Mouse (Mus musculus): ENCODE data around the gene Cdkl5. TPM values are rescaled to one million over a fixed set of nuclear protein-coding genes. Genes with fewer than 3 reads are reported as not detected.

Gene Cdkl5
- 0.25 TPM for polyA plus RNA-seq (2012; fragmentation: generic; extraction: Trizol)
- long read RNA-seq, experiment 1 = 0 reads
- long read RNA-seq, experiment 2 = 0 reads

GRCm38 (mm10) chrX:160994543-160995121, at the start of gene Cdkl5:
Gene Cdkl5, minus strand, starts transcription at chrX:160994704.
- H3K36me3 ChIP-seq (ENCODE audit: control insufficient read depth, insufficient read depth) = no peaks in the 10 kb centered on the region
- H3K79me2 ChIP-seq (ENCODE audit: control insufficient read depth, insufficient read depth) = no peaks in the 10 kb centered on the region
- H3K4me3 ChIP-seq (ENCODE audit: insufficient read depth, poor library complexity, severe bottlenecking) = peak within 1 kb of the TSS; percentile 34
- H3K79me3 ChIP-seq (ENCODE audit: low read depth) = no peaks in the 10 kb centered on the region
- TF ChIP-seq MYOD1 (IDR thresholded peaks at IDR 0.05; ENCODE audit: control insufficient read depth, insufficient read length, low read depth) = no peak
- TF ChIP-seq USF1 (IDR thresholded peaks at IDR 0.05; ENCODE audit: low read depth) = no peak
- no peak for TF ChIP-seq CTCF (IDR thresholded peaks at IDR 0.05; ENCODE audit: control insufficient read depth, insufficient read depth, insufficient read length)
- TF ChIP-seq FOSL1 (IDR thresholded peaks at IDR 0.05; ENCODE audit: insufficient read depth, low read length, poor library complexity, severe bottlenecking) = no peak
- no peak for TF ChIP-seq MYOG (IDR thresholded peaks at IDR 0.05; ENCODE audit: control insufficient read depth, extremely low read depth, insufficient read length)
- TF ChIP-seq MAX (IDR thresholded peaks at IDR 0.05) = no peak
- TF ChIP-seq CEBPB (IDR thresholded peaks at IDR 0.05; ENCODE audit: low read depth) = no peak
- peak within 1 kb of the TSS; percentile 30 for H3ac ChIP-seq (ENCODE audit: control insufficient read depth, insufficient read length, low read depth)
- no peaks in the 10 kb centered on the region for H3K27me3 ChIP-seq (ENCODE audit: control insufficient read depth, insufficient read depth, insufficient read length)

- Histone ChIP-seq H3K4me3 (ENCODE audit: insufficient read depth, poor library complexity, severe bottlenecking) (no peak overlapping the region), H3K36me3 (ENCODE audit: control insufficient read depth, insufficient read depth) (no peaks in the 10 kb centered on the region), H3K27me3 (ENCODE audit: control insufficient read depth, insufficient read depth, insufficient read length) (no peaks in the 10 kb centered on the region), H3K79me2 (ENCODE audit: control insufficient read depth, insufficient read depth) (no peaks in the 10 kb centered on the region), H3ac (ENCODE audit: control insufficient read depth, insufficient read length, low read depth) (no peak overlapping the region), H3K79me3 (ENCODE audit: low read depth) (no peaks in the 10 kb centered on the region)
- TF ChIP-seq MYOG (IDR thresholded peaks at IDR 0.05; ENCODE audit: control insufficient read depth, extremely low read depth, insufficient read length) (no peak), CTCF (IDR thresholded peaks at IDR 0.05; ENCODE audit: control insufficient read depth, insufficient read depth, insufficient read length) (peak; percentile 1), MAX (IDR thresholded peaks at IDR 0.05) (no peak), FOSL1 (IDR thresholded peaks at IDR 0.05; ENCODE audit: insufficient read depth, low read length, poor library complexity, severe bottlenecking) (no peak)
Measured at GRCm38 (mm10) chrX:161033235-161033803, 38.8 kb upstream of the Cdkl5 start.

- Histone ChIP-seq H3K79me3 (ENCODE audit: low read depth) (no peaks in the 10 kb centered on the region), H3K79me2 (ENCODE audit: control insufficient read depth, insufficient read depth) (no peaks in the 10 kb centered on the region), H3K27me3 (ENCODE audit: control insufficient read depth, insufficient read depth, insufficient read length) (no peaks in the 10 kb centered on the region), H3K4me3 (ENCODE audit: insufficient read depth, poor library complexity, severe bottlenecking) (no peak overlapping the region), H3ac (ENCODE audit: control insufficient read depth, insufficient read length, low read depth) (no peak overlapping the region), H3K36me3 (ENCODE audit: control insufficient read depth, insufficient read depth) (no peaks in the 10 kb centered on the region)
- TF ChIP-seq CTCF (IDR thresholded peaks at IDR 0.05; ENCODE audit: control insufficient read depth, insufficient read depth, insufficient read length) = no peak
- no peak for TF ChIP-seq CEBPB (IDR thresholded peaks at IDR 0.05; ENCODE audit: low read depth)
- TF ChIP-seq MYOG (IDR thresholded peaks at IDR 0.05; ENCODE audit: control insufficient read depth, extremely low read depth, insufficient read length) = no peak
- no peak for TF ChIP-seq USF1 (IDR thresholded peaks at IDR 0.05; ENCODE audit: low read depth)
- TF ChIP-seq FOSL1 (IDR thresholded peaks at IDR 0.05; ENCODE audit: insufficient read depth, low read length, poor library complexity, severe bottlenecking) = no peak
- no peak for TF ChIP-seq MYOD1 (IDR thresholded peaks at IDR 0.05; ENCODE audit: control insufficient read depth, insufficient read length, low read depth)
- TF ChIP-seq MAX (IDR thresholded peaks at IDR 0.05) = no peak
Measured at GRCm38 (mm10) chrX:161032423-161032822, 37.9 kb upstream of the Cdkl5 start.

- H3K4me3 ChIP-seq (ENCODE audit: insufficient read depth, poor library complexity, severe bottlenecking) = no peak overlapping the region
Measured at GRCm38 (mm10) chrX:161030233-161030632, 35.7 kb upstream of the Cdkl5 start.

GRCm38 (mm10) chrX:161024475-161024874, 30.0 kb upstream of the Cdkl5 start:
- H3K79me3 ChIP-seq (ENCODE audit: low read depth) = no peaks in the 10 kb centered on the region
- no peaks in the 10 kb centered on the region for H3K27me3 ChIP-seq (ENCODE audit: control insufficient read depth, insufficient read depth, insufficient read length)
- no peaks in the 10 kb centered on the region for H3K36me3 ChIP-seq (ENCODE audit: control insufficient read depth, insufficient read depth)
- H3K4me3 ChIP-seq (ENCODE audit: insufficient read depth, poor library complexity, severe bottlenecking) = no peak overlapping the region
- no peak for TF ChIP-seq FOSL1 (IDR thresholded peaks at IDR 0.05; ENCODE audit: insufficient read depth, low read length, poor library complexity, severe bottlenecking)
- TF ChIP-seq CEBPB (IDR thresholded peaks at IDR 0.05; ENCODE audit: low read depth) = no peak
- TF ChIP-seq USF1 (IDR thresholded peaks at IDR 0.05; ENCODE audit: low read depth) = no peak
- TF ChIP-seq MYOD1 (IDR thresholded peaks at IDR 0.05; ENCODE audit: control insufficient read depth, insufficient read length, low read depth) = no peak
- no peak overlapping the region for H3ac ChIP-seq (ENCODE audit: control insufficient read depth, insufficient read length, low read depth)
- no peaks in the 10 kb centered on the region for H3K79me2 ChIP-seq (ENCODE audit: control insufficient read depth, insufficient read depth)

More at GRCm38 (mm10) chrX:161030233-161030632, 35.7 kb upstream of the Cdkl5 start:
- Histone ChIP-seq H3K27me3 (ENCODE audit: control insufficient read depth, insufficient read depth, insufficient read length) (no peaks in the 10 kb centered on the region), H3K36me3 (ENCODE audit: control insufficient read depth, insufficient read depth) (no peaks in the 10 kb centered on the region), H3K79me3 (ENCODE audit: low read depth) (no peaks in the 10 kb centered on the region), H3K79me2 (ENCODE audit: control insufficient read depth, insufficient read depth) (no peaks in the 10 kb centered on the region), H3ac (ENCODE audit: control insufficient read depth, insufficient read length, low read depth) (no peak overlapping the region)
- TF ChIP-seq USF1 (IDR thresholded peaks at IDR 0.05; ENCODE audit: low read depth) (no peak), CTCF (IDR thresholded peaks at IDR 0.05; ENCODE audit: control insufficient read depth, insufficient read depth, insufficient read length) (no peak), CEBPB (IDR thresholded peaks at IDR 0.05; ENCODE audit: low read depth) (no peak)

GRCm38 (mm10) chrX:161021548-161021947, 27.0 kb upstream of the Cdkl5 start:
- no peak for TF ChIP-seq USF1 (IDR thresholded peaks at IDR 0.05; ENCODE audit: low read depth)
- no peak for TF ChIP-seq CTCF (IDR thresholded peaks at IDR 0.05; ENCODE audit: control insufficient read depth, insufficient read depth, insufficient read length)
- TF ChIP-seq FOSL1 (IDR thresholded peaks at IDR 0.05; ENCODE audit: insufficient read depth, low read length, poor library complexity, severe bottlenecking) = no peak
- no peak for TF ChIP-seq MYOD1 (IDR thresholded peaks at IDR 0.05; ENCODE audit: control insufficient read depth, insufficient read length, low read depth)
- TF ChIP-seq CEBPB (IDR thresholded peaks at IDR 0.05; ENCODE audit: low read depth) = no peak
- no peak for TF ChIP-seq MYOG (IDR thresholded peaks at IDR 0.05; ENCODE audit: control insufficient read depth, extremely low read depth, insufficient read length)
- TF ChIP-seq MAX (IDR thresholded peaks at IDR 0.05) = no peak
- Histone ChIP-seq H3K36me3 (ENCODE audit: control insufficient read depth, insufficient read depth) (no peaks in the 10 kb centered on the region), H3ac (ENCODE audit: control insufficient read depth, insufficient read length, low read depth) (no peak overlapping the region), H3K79me2 (ENCODE audit: control insufficient read depth, insufficient read depth) (no peaks in the 10 kb centered on the region), H3K79me3 (ENCODE audit: low read depth) (no peaks in the 10 kb centered on the region), H3K4me3 (ENCODE audit: insufficient read depth, poor library complexity, severe bottlenecking) (no peak overlapping the region), H3K27me3 (ENCODE audit: control insufficient read depth, insufficient read depth, insufficient read length) (no peaks in the 10 kb centered on the region)
